Mouse (Mus musculus) kidney, embryonic 14.5 days (tissue): ENCODE data around the gene Got1. TPM values are rescaled to one million over a fixed set of nuclear protein-coding genes. Genes with fewer than 3 reads are reported as not detected.
A peak's percentile ranks its signal among the peaks of the same experiment; 100 is the strongest.

ENCODE experiments used
- ATAC-seq: fragments of 200-750 bp; cut with Nextera tagmentation; 2 replicates; pipeline ENCODE4 v1.8.0; 2017; ENCODE audit warnings: moderate number of reproducible peaks, mild to moderate bottlenecking, moderate TSS enrichment, moderate library complexity; ENCODE audit not compliant: low FRiP score, low TSS enrichment
- H3K27ac ChIP-seq: fragments of 300-500 bp; sonication (generic); 2 replicates; pipeline ENCODE4 v1.5.1; 2014; ENCODE audit warnings: low read depth, mild to moderate bottlenecking, low read length, moderate library complexity, mixed read lengths
- H3K27me3 ChIP-seq: fragments of 300-500 bp; sonication (generic); 2 replicates; pipeline ENCODE4 v1.6.1; 2014; ENCODE audit warnings: mild to moderate bottlenecking, low read length; ENCODE audit not compliant: control insufficient read depth, insufficient read depth
- H3K36me3 ChIP-seq: fragments of 300-500 bp; sonication (generic); 2 replicates; pipeline ENCODE4 v1.6.1; 2014; ENCODE audit warnings: low read length, mixed read lengths; ENCODE audit not compliant: control insufficient read depth, insufficient read depth
- H3K4me1 ChIP-seq: fragments of 300-500 bp; sonication (generic); 2 replicates; pipeline ENCODE4 v1.6.1; 2014; ENCODE audit warnings: low read length, mixed read lengths; ENCODE audit not compliant: control insufficient read depth, insufficient read depth
- H3K4me2 ChIP-seq: fragments of 300-500 bp; sonication (generic); replicated peaks from 2 replicates; pipeline ENCODE4 v1.6.1; 2014; ENCODE audit warnings: low read depth, mild to moderate bottlenecking, low read length
- H3K4me3 ChIP-seq: fragments of 300-500 bp; sonication (generic); 2 replicates; pipeline ENCODE4 v1.5.1; 2014; ENCODE audit warnings: mild to moderate bottlenecking, low read length
- H3K9ac ChIP-seq: fragments of 300-500 bp; sonication (generic); 2 replicates; pipeline ENCODE4 v1.6.1; 2014; ENCODE audit warnings: low read depth, mild to moderate bottlenecking, low read length, moderate library complexity
- H3K9me3 ChIP-seq: fragments of 300-500 bp; sonication (generic); 2 replicates; pipeline ENCODE4 v1.6.1; 2016; ENCODE audit warnings: low read length; ENCODE audit not compliant: control insufficient read depth
- WGBS: fragments of 180-500 bp; shearing (Covaris S2); extraction: QIAGEN DNeasy Blood & Tissue Kit; methylation state at CpG from one replicate; pipeline ENCODE4 v1.1.7; 2014; 5-methylcytosine and 5-hydroxymethylcytosine counted together
- polyA plus RNA-seq: library from polyadenylated mRNA; unstranded; fragments of >200 nt; fragmentation: Nextera tagmentation; extraction: Ambion mirVana; gene quantifications from 2 replicates; pipeline ENCODE4 v1.2.1, GENCODE M21; 2014

Gene Got1
- polyA plus RNA-seq, 1 experiment from 2014 or later: 43.4 TPM

DNA sequence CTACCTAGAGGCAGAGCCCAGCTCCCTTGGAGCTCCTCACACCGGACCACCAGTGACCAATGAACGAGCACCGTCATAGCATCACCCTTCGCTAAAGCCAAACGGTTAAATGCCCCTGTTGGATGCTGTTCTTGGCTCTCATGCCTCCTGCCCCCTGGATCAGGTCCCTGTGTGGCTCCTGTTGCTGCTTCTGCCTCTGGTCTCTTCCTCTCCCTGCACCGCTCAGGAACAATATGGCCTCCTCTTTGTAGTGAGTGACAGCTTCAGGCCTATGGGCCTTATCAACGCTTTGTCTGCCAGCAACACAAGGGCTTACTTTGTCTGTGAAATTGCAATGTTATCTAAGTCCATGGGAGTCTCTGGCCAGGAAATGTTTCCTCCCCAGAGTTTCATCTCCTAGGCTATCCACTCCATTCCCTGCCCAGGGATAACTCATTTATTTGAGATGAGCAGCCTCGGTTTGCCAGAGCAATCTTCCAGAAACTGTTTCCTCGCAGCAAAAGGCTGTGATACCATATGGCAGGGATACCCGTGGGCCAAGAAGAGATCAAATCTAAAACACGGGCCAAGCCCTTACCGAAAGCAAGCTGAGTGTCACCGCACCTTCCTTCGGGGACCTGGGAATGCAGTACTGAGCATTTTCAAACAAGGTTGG is 58.7 kb downstream of the Got1 start:
- Histone ChIP-seq H3K4me2 (no peak overlapping the region), H3K4me3 (no peak overlapping the region), H3K27me3 (no peaks in the 10 kb centered on the region), H3K9me3 (no peaks in the 10 kb centered on the region), H3K4me1 (no peaks in the 10 kb centered on the region), H3K27ac (no peak overlapping the region), H3K9ac (no peak overlapping the region), H3K36me3 (no peaks in the 10 kb centered on the region)
- no peak for ATAC-seq
- 91% methylated on average over 14 of the region's 14 CpGs for WGBS

- ATAC-seq: no peak
- no peaks in the 10 kb centered on the region for H3K9me3 ChIP-seq
- H3K9ac ChIP-seq: no peak overlapping the region
- no peak overlapping the region for H3K4me2 ChIP-seq
- H3K4me3 ChIP-seq: no peak overlapping the region
- H3K27me3 ChIP-seq: no peaks in the 10 kb centered on the region
- WGBS: 95% methylated on average over 11 of the region's 11 CpGs
- no peaks in the 10 kb centered on the region for H3K36me3 ChIP-seq
- H3K4me1 ChIP-seq: no peaks in the 10 kb centered on the region
- H3K27ac ChIP-seq: no peak overlapping the region
These were observed 59.3 kb downstream of the Got1 start for GRCm38 (mm10) chr19:43465076-43465475.

DNA sequence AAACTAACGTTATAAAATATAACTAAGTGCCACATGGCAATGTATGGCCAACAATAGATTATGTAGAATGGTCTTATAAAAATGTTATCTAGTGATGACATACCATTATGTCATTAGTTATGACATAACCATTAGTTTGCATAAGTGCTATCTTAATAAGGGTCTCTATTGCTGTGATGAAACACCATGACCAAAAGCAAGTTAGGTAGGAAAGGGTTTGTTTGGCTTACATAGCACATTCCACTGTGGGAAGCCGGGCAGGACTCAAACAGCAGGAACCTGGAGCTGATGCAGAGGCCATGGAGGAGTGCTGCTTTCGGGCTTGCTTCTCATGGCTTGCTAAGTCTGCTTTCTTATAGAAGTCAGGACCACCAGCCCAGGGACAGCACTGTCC is 60.1 kb downstream of the Got1 start:
- H3K4me1 ChIP-seq: no peaks in the 10 kb centered on the region

DNA sequence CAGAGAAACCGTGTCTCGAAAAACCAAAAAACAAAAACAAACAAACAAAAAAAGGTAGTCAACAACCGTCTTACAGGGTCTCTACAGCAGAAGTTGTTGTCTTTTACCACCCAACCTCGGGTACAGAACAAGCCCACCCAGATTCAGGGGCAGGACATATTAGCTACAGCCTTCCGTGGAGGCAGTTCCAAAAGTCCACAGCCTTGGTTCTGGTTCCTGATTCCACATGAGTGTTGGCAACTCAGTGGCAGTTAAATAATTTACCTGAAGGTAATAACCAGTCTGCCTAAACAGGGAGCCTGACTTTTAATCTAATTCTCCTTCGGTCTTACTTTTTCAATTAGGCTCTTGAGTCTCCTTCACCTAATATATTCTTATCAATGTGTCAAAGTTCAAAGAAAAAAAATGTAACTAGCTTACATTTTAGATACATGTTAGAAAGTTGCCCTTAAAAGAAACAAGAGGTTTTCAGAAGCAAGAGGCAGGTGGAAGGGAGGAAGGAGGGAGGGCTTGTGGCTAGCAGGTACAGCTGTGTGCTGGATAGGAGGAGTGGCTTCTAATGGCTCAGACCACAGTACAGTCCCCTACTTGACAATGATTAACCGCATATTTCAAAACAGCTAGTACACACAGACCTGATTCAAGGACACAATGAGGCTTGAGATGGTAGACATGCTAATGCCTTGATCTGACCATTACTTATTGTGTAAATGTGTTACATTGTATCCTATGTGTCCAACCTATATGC is 60.7 kb downstream of the Got1 start:
- peak; percentile 81 for ATAC-seq
- Histone ChIP-seq H3K27me3 (no peaks in the 10 kb centered on the region), H3K9me3 (no peaks in the 10 kb centered on the region), H3K4me2 (no peak overlapping the region), H3K4me1 (no peaks in the 10 kb centered on the region), H3K9ac (no peak overlapping the region), H3K36me3 (no peaks in the 10 kb centered on the region), H3K4me3 (no peak overlapping the region), H3K27ac (no peak overlapping the region)
- 80% methylated on average over 7 of the region's 7 CpGs for WGBS

More for the DNA sequence above, 60.1 kb downstream of the Got1 start:
- Histone ChIP-seq H3K4me2 (no peak overlapping the region), H3K36me3 (no peaks in the 10 kb centered on the region), H3K27ac (no peak overlapping the region), H3K4me3 (no peak overlapping the region), H3K9me3 (no peaks in the 10 kb centered on the region), H3K9ac (no peak overlapping the region), H3K27me3 (no peaks in the 10 kb centered on the region)
- WGBS: 78% methylated on average over 3 of the region's 3 CpGs
- no peak for ATAC-seq

DNA sequence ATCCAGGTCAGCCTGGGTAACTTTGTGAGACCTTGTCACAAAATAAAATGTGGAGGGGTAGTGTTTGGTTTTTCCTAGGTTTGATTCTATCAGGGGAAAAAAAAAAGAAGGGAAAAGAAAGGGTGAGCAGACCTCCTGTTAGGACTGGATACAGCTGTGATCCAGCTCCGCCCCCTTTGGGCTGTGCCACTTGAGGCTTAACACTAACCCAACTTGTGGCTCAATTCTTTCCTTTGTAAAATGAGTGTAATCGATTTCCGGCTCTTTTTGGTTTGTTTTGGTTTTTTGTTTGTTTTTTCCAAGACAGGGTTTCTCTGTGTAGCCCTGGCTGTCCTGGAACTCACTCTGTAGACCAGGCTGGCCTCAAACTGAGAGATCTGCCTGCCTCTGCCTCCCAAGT is 62.3 kb downstream of the Got1 start:
- H3K27ac ChIP-seq: no peak overlapping the region
- H3K9ac ChIP-seq: no peak overlapping the region
- H3K4me3 ChIP-seq: no peak overlapping the region
- no peak for ATAC-seq
- H3K4me2 ChIP-seq: no peak overlapping the region
- H3K27me3 ChIP-seq: no peaks in the 10 kb centered on the region
- 89% methylated on average over 3 of the region's 3 CpGs for WGBS
- no peaks in the 10 kb centered on the region for H3K9me3 ChIP-seq
- no peaks in the 10 kb centered on the region for H3K4me1 ChIP-seq
- no peaks in the 10 kb centered on the region for H3K36me3 ChIP-seq

- H3K36me3 ChIP-seq: no peaks in the 10 kb centered on the region
- H3K4me3 ChIP-seq: no peak overlapping the region
- H3K9ac ChIP-seq: no peak overlapping the region
- no peaks in the 10 kb centered on the region for H3K9me3 ChIP-seq
- H3K27ac ChIP-seq: no peak overlapping the region
- no peaks in the 10 kb centered on the region for H3K4me1 ChIP-seq
- WGBS: 87% methylated on average over 12 of the region's 12 CpGs
- no peaks in the 10 kb centered on the region for H3K27me3 ChIP-seq
- no peak overlapping the region for H3K4me2 ChIP-seq
- ATAC-seq: no peak
These were observed 63.9 kb downstream of the Got1 start for GRCm38 (mm10) chr19:43460481-43460880.

DNA sequence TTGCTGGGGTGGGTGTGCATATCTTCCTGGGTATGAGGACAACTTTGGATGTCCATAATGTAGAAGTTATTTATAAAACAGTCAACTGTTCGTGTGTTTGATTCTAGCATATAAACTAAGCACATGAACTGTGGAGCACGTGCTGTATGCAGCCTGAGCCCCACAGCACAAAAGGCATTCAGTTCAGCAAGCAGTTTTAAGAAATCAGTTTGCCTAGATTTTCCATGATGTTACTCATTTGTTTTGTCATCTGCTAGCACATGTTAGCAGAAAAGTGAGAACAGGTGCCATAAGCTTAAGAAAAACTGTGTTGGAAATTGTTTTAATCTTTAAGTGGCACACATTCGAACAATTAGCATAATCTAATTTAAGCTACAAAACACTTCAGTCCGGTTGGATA is 64.5 kb downstream of the Got1 start:
- Histone ChIP-seq H3K9me3 (no peaks in the 10 kb centered on the region), H3K27me3 (no peaks in the 10 kb centered on the region), H3K4me2 (no peak overlapping the region), H3K27ac (no peak overlapping the region), H3K36me3 (no peaks in the 10 kb centered on the region), H3K9ac (no peak overlapping the region), H3K4me1 (no peaks in the 10 kb centered on the region), H3K4me3 (no peak overlapping the region)
- WGBS: 80% methylated on average over 4 of the region's 4 CpGs
- ATAC-seq: no peak

DNA sequence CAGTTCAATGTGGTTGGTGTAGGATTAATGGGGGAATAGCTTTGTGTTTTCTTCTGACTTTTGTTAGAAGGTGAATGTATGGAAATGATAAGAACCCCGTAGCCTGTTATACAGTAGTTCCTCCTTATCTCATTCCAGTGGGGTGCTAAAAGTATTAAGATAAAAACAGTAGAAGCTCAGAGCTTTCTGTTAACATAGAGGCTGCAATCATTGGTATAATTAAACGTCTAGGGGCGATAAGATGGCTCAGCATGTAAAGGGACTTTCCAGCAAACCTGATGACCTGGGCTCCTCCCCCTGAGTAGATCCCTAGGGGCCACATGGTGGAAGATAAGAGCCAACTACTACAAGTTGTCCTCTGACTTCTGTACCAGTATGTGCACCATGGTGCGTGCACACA is 71.4 kb downstream of the Got1 start:
- WGBS: 90% methylated on average over 4 of the region's 4 CpGs
- Histone ChIP-seq H3K4me3 (no peak overlapping the region), H3K27me3 (peaks cover 2% of the 10 kb centered on the region; the same call in 1 of the 2 replicates), H3K36me3 (no peaks in the 10 kb centered on the region), H3K4me1 (no peaks in the 10 kb centered on the region), H3K9ac (no peak overlapping the region), H3K9me3 (no peaks in the 10 kb centered on the region), H3K4me2 (no peak overlapping the region), H3K27ac (no peak overlapping the region)
- ATAC-seq: no peak

- Histone ChIP-seq H3K36me3 (no peaks in the 10 kb centered on the region), H3K9me3 (no peaks in the 10 kb centered on the region), H3K4me2 (no peak overlapping the region), H3K4me3 (no peak overlapping the region), H3K9ac (no peak overlapping the region), H3K27me3 (peaks cover 2% of the 10 kb centered on the region; the same call in 1 of the 2 replicates), H3K27ac (no peak overlapping the region), H3K4me1 (no peaks in the 10 kb centered on the region)
- 88% methylated on average over 5 of the region's 5 CpGs for WGBS
- no peak for ATAC-seq
These were observed 72.2 kb downstream of the Got1 start for GRCm38 (mm10) chr19:43452176-43452575.
